Mouse (Mus musculus): ENCODE data around the gene Igfn1.

- no peak for TF ChIP-seq CTCF (IDR thresholded peaks at IDR 0.05; ENCODE audit: extremely low read depth, insufficient read depth, insufficient read length, insufficient replicate concordance)
- no peak for TF ChIP-seq POLR2A (IDR thresholded peaks at IDR 0.05; ENCODE audit: low read depth, low read length)
These were observed 24.1 kb upstream of the Igfn1 start for GRCm38 (mm10) chr1:136030201-136030600.
